Mouse (Mus musculus) kidney, adult 2 months (tissue): ENCODE data around the gene Tek. TPM values are rescaled to one million over a fixed set of nuclear protein-coding genes. Genes with fewer than 3 reads are reported as not detected.
A peak's percentile ranks its signal among the peaks of the same experiment; 100 is the strongest.

Source experiments
- DNase-seq: peaks from one replicate; pipeline ENCODE4 v3.0.0; 2021
- H3K27ac ChIP-seq: fragments of 200-500 bp; 2 replicates; pipeline ENCODE4 v1.5.1; 2012; ENCODE audit warnings: low read depth, low read length, control low read depth, inconsistent platforms; ENCODE audit not compliant: insufficient read depth
- H3K27me3 ChIP-seq: fragments of 200-500 bp; replicated peaks from 2 replicates; pipeline ENCODE4 v1.6.1; 2012; ENCODE audit warnings: mild to moderate bottlenecking, moderate library complexity, low read length, inconsistent platforms; ENCODE audit not compliant: control insufficient read depth, insufficient read depth
- H3K36me3 ChIP-seq: fragments of 200-500 bp; 2 replicates; pipeline ENCODE4 v1.6.1; 2012; ENCODE audit warnings: mild to moderate bottlenecking, moderate library complexity, low read length, inconsistent platforms; ENCODE audit not compliant: control insufficient read depth, insufficient read depth
- H3K4me1 ChIP-seq: fragments of 200-500 bp; 2 replicates; pipeline ENCODE4 v1.6.1; 2011; ENCODE audit warnings: low read length; ENCODE audit not compliant: control insufficient read depth, insufficient read depth
- H3K4me3 ChIP-seq: fragments of 200-500 bp; 2 replicates; pipeline ENCODE4 v1.5.1; 2011; ENCODE audit warnings: mild to moderate bottlenecking, low read depth, low read length, control low read depth; ENCODE audit not compliant: insufficient read depth
- CTCF ChIP-seq: fragments of 200-500 bp; conservative IDR thresholded peaks from 2 replicates; pipeline ENCODE4 v1.5.1; 2011; ENCODE audit warnings: low read depth, mild to moderate bottlenecking, control low read depth, low read length, moderate library complexity, mixed read lengths; ENCODE audit not compliant: insufficient read depth, insufficient read length
- POLR2A ChIP-seq: fragments of 200-500 bp; IDR thresholded peaks from one replicate; pipeline ENCODE4 v1.6.1; 2011; ENCODE audit warnings: low read depth, low read length, control low read depth
- WGBS: fragments of 180-500 bp; shearing (Covaris S2); methylation state at CpG from one replicate; pipeline ENCODE4 v1.1.7; 2018; 5-methylcytosine and 5-hydroxymethylcytosine counted together
- polyA plus RNA-seq: library from polyadenylated mRNA; depleted of rRNA; stranded (reverse); fragments of >200 nt; gene quantifications from 2 replicates; pipeline ENCODE4 v1.2.3, GENCODE M21; 2012

The Tek gene
- polyA plus RNA-seq, 1 experiment = 21.6 TPM

GRCm38 (mm10) chr4:94803187-94803586, 64.1 kb downstream of the Tek start:
- WGBS = 67% methylated on average over 1 of the region's 1 CpGs
- H3K27me3 ChIP-seq = no peaks in the 10 kb centered on the region
- H3K4me1 ChIP-seq = no peaks in the 10 kb centered on the region
- TF ChIP-seq POLR2A (no peak), CTCF (no peak)
- DNase-seq = peak; percentile 21
- no peaks in the 10 kb centered on the region for H3K36me3 ChIP-seq
- H3K27ac ChIP-seq = no peak overlapping the region
- no peak overlapping the region for H3K4me3 ChIP-seq

- no peak overlapping the region for H3K27ac ChIP-seq
- no peaks in the 10 kb centered on the region for H3K36me3 ChIP-seq
- TF ChIP-seq POLR2A = no peak
- no peak for DNase-seq
- H3K4me3 ChIP-seq = no peak overlapping the region
- no peaks in the 10 kb centered on the region for H3K27me3 ChIP-seq
- WGBS = 47% methylated on average over 1 of the region's 1 CpGs
- H3K4me1 ChIP-seq = no peaks in the 10 kb centered on the region
Measured at GRCm38 (mm10) chr4:94810616-94811015, 71.5 kb downstream of the Tek start.

GRCm38 (mm10) chr4:94826891-94827290, 87.8 kb downstream of the Tek start:
- no peak overlapping the region for H3K4me3 ChIP-seq
- no peaks in the 10 kb centered on the region for H3K27me3 ChIP-seq
- no peaks in the 10 kb centered on the region for H3K36me3 ChIP-seq
- peak overlapping the region; percentile 68; the same call in 1 of the 2 replicates for H3K27ac ChIP-seq
- no peaks in the 10 kb centered on the region for H3K4me1 ChIP-seq
- DNase-seq = peak; percentile 65
- TF ChIP-seq CTCF (no peak), POLR2A (no peak)
- WGBS = 58% methylated on average over 1 of the region's 1 CpGs

- WGBS = 32% methylated on average over 5 of the region's 5 CpGs
- TF ChIP-seq POLR2A (no peak), CTCF (0 out of 2 replicates have a peak, but pooled peaks have one; percentile 21)
- no peak for DNase-seq
- Histone ChIP-seq H3K27me3 (no peaks in the 10 kb centered on the region), H3K36me3 (no peaks in the 10 kb centered on the region), H3K4me3 (no peak overlapping the region), H3K4me1 (no peaks in the 10 kb centered on the region), H3K27ac (peak overlapping the region; percentile 47; the same call in 1 of the 2 replicates)
Measured at GRCm38 (mm10) chr4:94827429-94827828, 88.3 kb downstream of the Tek start.

GRCm38 (mm10) chr4:94829924-94830386, 90.9 kb downstream of the Tek start:
- 54% methylated on average over 6 of the region's 6 CpGs for WGBS
- Histone ChIP-seq H3K27ac (no peak overlapping the region), H3K27me3 (no peaks in the 10 kb centered on the region), H3K4me1 (no peaks in the 10 kb centered on the region), H3K4me3 (no peak overlapping the region), H3K36me3 (no peaks in the 10 kb centered on the region)
- TF ChIP-seq CTCF (no peak), POLR2A (no peak)
- DNase-seq = peak; percentile 85

- no peaks in the 10 kb centered on the region for H3K36me3 ChIP-seq
- no peaks in the 10 kb centered on the region for H3K4me1 ChIP-seq
- H3K4me3 ChIP-seq = no peak overlapping the region
- TF ChIP-seq CTCF (no peak), POLR2A (no peak)
- peak; percentile 63 for DNase-seq
- no peak overlapping the region for H3K27ac ChIP-seq
- H3K27me3 ChIP-seq = no peaks in the 10 kb centered on the region
- WGBS = 49% methylated on average over 7 of the region's 7 CpGs
Measured at GRCm38 (mm10) chr4:94837061-94837460, 98.0 kb downstream of the Tek start.

GRCm38 (mm10) chr4:94853301-94853700, 114.2 kb downstream of the Tek start:
- Histone ChIP-seq H3K27me3 (no peaks in the 10 kb centered on the region), H3K36me3 (no peaks in the 10 kb centered on the region; the same call in 1 of the 2 replicates), H3K4me3 (no peak overlapping the region), H3K27ac (peak overlapping the region; percentile 20), H3K4me1 (peaks cover 14% of the 10 kb centered on the region)
- DNase-seq = peak; percentile 83
- WGBS = 61% methylated on average over 7 of the region's 7 CpGs
- TF ChIP-seq CTCF (no peak), POLR2A (no peak)
